Mouse (Mus musculus) lung, postnatal 0 days (tissue): ENCODE measurements around the gene Celf1. TPM values are rescaled to one million over a fixed set of nuclear protein-coding genes. Genes with fewer than 3 reads are reported as not detected.

ENCODE experiments used
- ATAC-seq: fragments of 200-750 bp; cut with Nextera tagmentation; 2 replicates; pipeline ENCODE4 v1.8.0; 2017; ENCODE audit warnings: moderate library complexity
- DNase-seq: peaks from one replicate; pipeline ENCODE4 v3.0.0-alpha.2; 2016; ENCODE audit warnings: low spot score
- H3K27ac ChIP-seq: fragments of 300-500 bp; sonication (generic); 2 replicates; pipeline ENCODE4 v1.5.1; 2014; ENCODE audit warnings: antibody characterized with exemption, mild to moderate bottlenecking, low read length, mixed read lengths
- H3K27me3 ChIP-seq: fragments of 300-500 bp; sonication (generic); replicated peaks from 2 replicates; pipeline ENCODE4 v1.6.1; 2014; ENCODE audit warnings: low read length, mixed read lengths; ENCODE audit not compliant: insufficient read depth
- H3K36me3 ChIP-seq: fragments of 300-500 bp; sonication (generic); 2 replicates; pipeline ENCODE4 v1.6.1; 2014; ENCODE audit warnings: low read length, mixed read lengths; ENCODE audit not compliant: insufficient read depth
- H3K4me1 ChIP-seq: fragments of 300-500 bp; sonication (generic); 2 replicates; pipeline ENCODE4 v1.6.1; 2014; ENCODE audit warnings: antibody characterized with exemption, low read depth, low read length, mixed read lengths; ENCODE audit not compliant: insufficient read depth
- H3K4me2 ChIP-seq: fragments of 300-500 bp; sonication (generic); replicated peaks from 2 replicates; pipeline ENCODE4 v1.6.1; 2014; ENCODE audit warnings: low read depth, mild to moderate bottlenecking, low read length, moderate library complexity, mixed read lengths
- H3K4me3 ChIP-seq: fragments of 300-500 bp; sonication (generic); 2 replicates; pipeline ENCODE4 v1.5.1; 2014; ENCODE audit warnings: low read depth, low read length
- H3K9ac ChIP-seq: fragments of 300-500 bp; sonication (generic); replicated peaks from 2 replicates; pipeline ENCODE4 v1.6.1; 2014; ENCODE audit warnings: low read depth, mild to moderate bottlenecking
- H3K9me3 ChIP-seq: fragments of 300-500 bp; sonication (generic); 2 replicates; pipeline ENCODE4 v1.6.1; 2016; ENCODE audit warnings: low read length, mixed read lengths
- CTCF ChIP-seq: IDR thresholded peaks from 2 replicates; pipeline ENCODE4 v1.5.1; 2016; ENCODE audit warnings: antibody characterized with exemption, mild to moderate bottlenecking
- EP300 ChIP-seq: IDR thresholded peaks from 2 replicates; pipeline ENCODE4 v1.6.1; 2016; ENCODE audit warnings: antibody characterized with exemption, mild to moderate bottlenecking, control low read depth
- WGBS: fragments of 180-500 bp; shearing (Covaris S2); extraction: QIAGEN DNeasy Blood & Tissue Kit; methylation state at CpG from one replicate; pipeline ENCODE4 v1.1.7; 2014; 5-methylcytosine and 5-hydroxymethylcytosine counted together
- polyA plus RNA-seq: library from polyadenylated mRNA; unstranded; fragments of >200 nt; fragmentation: Nextera tagmentation; extraction: Ambion mirVana; gene quantifications from 2 replicates; pipeline ENCODE4 v1.2.1, GENCODE M21; 2015

The Celf1 gene
- polyA plus RNA-seq, 1 experiment from 2014 or later = 35.1 TPM

DNA sequence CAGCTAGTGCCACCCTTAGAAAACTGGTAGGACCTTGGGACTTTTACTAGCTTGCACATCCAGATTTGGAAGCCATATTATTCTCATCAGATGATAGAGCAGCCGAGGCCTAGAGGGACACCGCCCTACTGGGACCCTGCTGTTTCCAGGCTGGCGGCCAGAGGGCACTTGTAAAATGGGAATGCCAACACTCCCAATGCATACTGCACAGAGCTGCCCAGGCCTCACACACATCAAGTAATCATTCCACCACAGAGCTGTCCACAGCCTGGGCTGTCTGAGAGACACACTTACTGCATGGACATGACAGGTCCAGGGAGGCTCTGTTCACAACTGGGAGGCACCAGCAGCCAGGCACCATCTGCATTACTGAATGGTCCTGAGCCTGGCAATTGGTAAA lies 126.3 kb downstream of the Celf1 start:
- no peak overlapping the region for H3K4me3 ChIP-seq
- peaks cover 10% of the 10 kb centered on the region; the same call in 1 of the 2 replicates for H3K36me3 ChIP-seq
- no peak for TF ChIP-seq EP300
- no peak for TF ChIP-seq CTCF
- no peaks in the 10 kb centered on the region for H3K9me3 ChIP-seq
- no peaks in the 10 kb centered on the region for H3K27me3 ChIP-seq
- no peak for DNase-seq
- 86% methylated on average over 3 of the region's 3 CpGs for WGBS
- H3K9ac ChIP-seq = no peak overlapping the region
- H3K4me2 ChIP-seq = no peak overlapping the region
- no peak overlapping the region for H3K27ac ChIP-seq
- peaks cover 9% of the 10 kb centered on the region for H3K4me1 ChIP-seq
- ATAC-seq = no peak

DNA sequence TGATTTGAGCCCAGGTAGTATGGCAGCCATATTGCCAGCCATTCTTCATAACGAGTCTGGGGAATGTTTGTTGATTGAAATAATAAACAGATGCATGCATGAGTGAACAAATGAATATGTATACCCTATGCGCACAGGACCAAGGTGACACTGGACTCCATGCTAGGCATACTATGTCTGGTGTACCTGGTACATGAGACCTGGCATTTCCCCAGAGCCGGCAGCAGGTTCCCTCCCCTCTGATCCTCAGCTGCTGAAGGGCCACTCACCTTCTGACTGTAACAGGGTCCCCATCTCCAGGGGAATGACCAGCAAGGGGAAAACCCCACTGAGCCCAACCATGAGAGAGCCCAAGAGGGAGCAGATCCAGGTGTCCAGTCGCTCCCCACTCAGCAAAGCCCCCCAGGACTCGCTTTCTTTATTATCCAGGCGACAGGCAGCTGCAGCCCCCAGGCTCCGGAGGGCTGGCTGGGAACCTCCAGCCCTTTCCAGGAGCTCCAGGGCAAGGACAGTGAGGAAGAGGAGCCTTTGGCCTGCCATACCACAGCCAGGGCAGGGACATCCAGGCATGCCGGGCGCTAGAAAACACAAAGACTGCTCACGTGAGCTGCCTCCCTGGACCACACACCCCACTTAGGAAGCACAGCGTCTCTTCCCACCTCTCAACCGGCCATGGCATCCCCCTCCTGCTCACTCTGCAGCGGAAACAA lies 128.1 kb downstream of the Celf1 start:
- TF ChIP-seq EP300 = no peak
- TF ChIP-seq CTCF = no peak
- H3K4me1 ChIP-seq = peaks cover 9% of the 10 kb centered on the region
- DNase-seq (no peak), ATAC-seq (no peak)
- no peaks in the 10 kb centered on the region for H3K9me3 ChIP-seq
- peak overlapping the region; percentile 77; the same call in 1 of the 2 replicates for H3K4me2 ChIP-seq
- no peak overlapping the region for H3K4me3 ChIP-seq
- no peaks in the 10 kb centered on the region for H3K27me3 ChIP-seq
- H3K27ac ChIP-seq = no peak overlapping the region
- 65% methylated on average over 13 of the region's 13 CpGs for WGBS
- 0 out of 2 replicates have a peak, but pooled peaks cover 5% of the 10 kb centered on the region for H3K36me3 ChIP-seq
- H3K9ac ChIP-seq = no peak overlapping the region

DNA sequence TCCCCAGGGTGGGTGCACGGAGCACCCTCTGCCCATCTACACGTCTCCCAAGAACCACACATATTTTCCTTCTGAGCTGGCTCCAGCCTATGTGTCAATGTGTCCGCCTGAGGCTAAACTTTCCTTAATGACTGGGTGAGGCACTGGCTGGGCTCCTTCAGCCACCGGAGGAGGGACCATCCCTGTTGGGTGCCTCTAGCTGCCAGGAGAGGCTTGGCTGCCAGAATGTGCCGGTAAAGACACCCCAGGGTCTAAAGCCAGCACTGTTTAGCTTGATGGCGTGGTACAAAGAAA lies 128.6 kb downstream of the Celf1 start:
- Histone ChIP-seq H3K36me3 (0 out of 2 replicates have a peak, but pooled peaks cover 3% of the 10 kb centered on the region), H3K27me3 (no peaks in the 10 kb centered on the region), H3K4me2 (peak overlapping the region; percentile 77), H3K4me1 (peaks cover 9% of the 10 kb centered on the region), H3K9me3 (no peaks in the 10 kb centered on the region), H3K9ac (no peak overlapping the region), H3K4me3 (0 out of 2 replicates have a peak overlapping the region, but pooled peaks have one; percentile 53), H3K27ac (no peak overlapping the region)
- no peak for TF ChIP-seq EP300
- no peak for TF ChIP-seq CTCF
- ATAC-seq = no peak
- peak; percentile 31 for DNase-seq
- WGBS = 47% methylated on average over 6 of the region's 6 CpGs

Other genes starting within 250 kb of the Celf1 start
- 35.6 and 36.0 TPM in 2 replicates for gene Fnbp4, start 195.0 kb upstream of the Celf1 start, polyA plus RNA-seq
- 2.7 and 3.1 TPM in 2 replicates for gene Agbl2, start 157.7 kb upstream of the Celf1 start, polyA plus RNA-seq
- 193 and 200 TPM in 2 replicates for gene Mtch2, start 93.2 kb upstream of the Celf1 start, polyA plus RNA-seq
- 6.2 and 8.2 TPM in 2 replicates for gene C1qtnf4, start 54.5 kb upstream of the Celf1 start, polyA plus RNA-seq
- 18.1 and 21.3 TPM in 2 replicates for gene Kbtbd4, start 35.6 kb upstream of the Celf1 start, polyA plus RNA-seq
- gene Ndufs3, start 35.6 kb upstream of the Celf1 start, polyA plus RNA-seq = 146 and 159 TPM in 2 replicates
- gene Rapsn, start 95.2 kb downstream of the Celf1 start, polyA plus RNA-seq = 0.84 and 1.8 TPM in 2 replicates
- gene Psmc3, start 113.6 kb downstream of the Celf1 start, polyA plus RNA-seq = 181 and 186 TPM in 2 replicates
- 32.6 and 34.4 TPM in 2 replicates for gene Slc39a13, start 130.0 kb downstream of the Celf1 start, polyA plus RNA-seq
- 23.9 and 24.2 TPM in 2 replicates for gene Spi1, start 142.0 kb downstream of the Celf1 start, polyA plus RNA-seq
- 4.7 and 6.5 TPM in 2 replicates for gene Mybpc3, start 177.8 kb downstream of the Celf1 start, polyA plus RNA-seq
- gene Madd, start 243.5 kb downstream of the Celf1 start, polyA plus RNA-seq = 7.6 and 10.5 TPM in 2 replicates